Mouse (Mus musculus) erythroblast, embryonic 14.5 days (primary cell): ENCODE measurements around the gene Dusp19. TPM values are rescaled to one million over a fixed set of nuclear protein-coding genes. Genes with fewer than 3 reads are reported as not detected.

ENCODE experiments used
- H3K27me3 ChIP-seq: 2 replicates; pipeline ENCODE4 v1.6.1; 2012; ENCODE audit warnings: inconsistent platforms; ENCODE audit not compliant: control insufficient read depth
- H3K36me3 ChIP-seq: 2 replicates; pipeline ENCODE4 v1.6.1; 2012; ENCODE audit warnings: mild to moderate bottlenecking, inconsistent platforms; ENCODE audit not compliant: control insufficient read depth
- H3K4me1 ChIP-seq: 2 replicates; pipeline ENCODE4 v1.6.1; 2012; ENCODE audit warnings: inconsistent platforms; ENCODE audit not compliant: control insufficient read depth
- H3K4me3 ChIP-seq: replicated peaks from 2 replicates; pipeline ENCODE3; 2012; ENCODE audit warnings: moderate library complexity, mild to moderate bottlenecking, inconsistent platforms
- H3K9me3 ChIP-seq: 2 replicates; pipeline ENCODE4 v1.6.1; 2012; ENCODE audit warnings: low read length, inconsistent platforms, mixed read lengths; ENCODE audit not compliant: control insufficient read depth
- GATA1 ChIP-seq: IDR thresholded peaks from 2 replicates; pipeline ENCODE4 v1.6.1; 2012; ENCODE audit warnings: low read length, inconsistent platforms, mixed read lengths
- TAL1 ChIP-seq: IDR thresholded peaks from 3 replicates; pipeline ENCODE4 v1.6.1; 2012; ENCODE audit warnings: low read length, inconsistent platforms, mixed read lengths
- polyA plus RNA-seq: library from polyadenylated mRNA; stranded (reverse); fragments of >175 nt; gene quantifications from 2 replicates; pipeline ENCODE4 v1.2.3, GENCODE M21; 2012

The Dusp19 gene
- polyA plus RNA-seq, 1 experiment, result not detected

DNA sequence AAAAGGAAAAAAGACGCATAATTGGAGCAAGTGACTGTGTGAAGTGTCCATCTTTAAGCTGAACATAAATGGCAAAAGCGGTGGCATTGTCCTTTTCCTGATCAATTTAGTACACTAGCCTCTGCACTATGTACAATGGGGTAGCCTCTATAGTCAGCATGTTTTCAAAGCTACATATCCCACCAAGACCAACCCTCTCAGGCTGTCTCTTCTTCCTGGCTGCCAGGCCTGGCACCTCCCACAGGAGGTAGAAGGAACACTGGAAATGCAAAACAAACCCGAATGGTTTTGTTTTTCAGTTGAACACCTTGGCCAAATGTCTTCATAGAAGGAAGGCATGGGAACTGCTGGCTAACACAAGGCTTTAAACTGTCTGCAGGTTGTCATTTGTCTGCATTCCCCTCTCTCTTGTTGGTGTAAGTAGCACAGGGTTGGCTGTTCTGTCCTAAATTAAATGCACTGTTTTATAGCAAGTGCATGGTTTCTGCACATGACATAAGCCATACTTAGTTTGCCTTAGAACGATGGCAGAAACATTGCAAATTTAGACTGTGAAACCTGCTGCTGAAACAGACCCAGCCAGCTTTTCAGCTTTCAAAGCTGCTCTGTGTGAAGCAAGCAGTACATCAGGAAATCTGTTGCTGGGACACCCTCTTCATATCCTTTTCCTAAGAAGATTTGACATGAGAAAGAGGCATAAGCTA is 22.5 kb upstream of the Dusp19 start:
- Histone ChIP-seq H3K27me3 (peaks cover 2% of the 10 kb centered on the region; the same call in 1 of the 2 replicates), H3K36me3 (no peaks in the 10 kb centered on the region), H3K4me3 (no peak overlapping the region), H3K9me3 (no peaks in the 10 kb centered on the region), H3K4me1 (peaks cover 3% of the 10 kb centered on the region)
- TF ChIP-seq TAL1 (no peak), GATA1 (no peak)

DNA sequence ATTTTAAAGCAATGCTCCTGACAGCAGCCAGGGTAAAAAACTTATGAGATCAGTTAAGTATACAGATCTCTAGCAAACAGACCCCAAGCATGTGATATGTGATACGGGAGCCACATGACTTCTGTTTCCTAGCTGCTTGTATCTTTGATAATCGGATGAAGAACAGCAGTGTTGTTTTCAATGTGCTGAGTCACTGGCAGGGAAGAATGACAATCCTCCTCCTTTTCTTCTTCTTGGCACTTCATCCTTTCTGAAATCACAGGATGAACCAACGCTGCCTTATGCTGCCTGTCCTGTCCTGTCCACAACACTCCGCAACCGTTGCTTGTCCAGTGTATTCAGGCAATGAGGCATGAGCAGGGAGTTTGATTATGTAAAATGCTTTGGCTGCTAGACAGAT is 19.9 kb upstream of the Dusp19 start:
- Histone ChIP-seq H3K4me1 (peaks cover 3% of the 10 kb centered on the region), H3K9me3 (no peaks in the 10 kb centered on the region), H3K36me3 (no peaks in the 10 kb centered on the region), H3K27me3 (peaks cover 2% of the 10 kb centered on the region; the same call in 1 of the 2 replicates), H3K4me3 (no peak overlapping the region)
- no peak for TF ChIP-seq TAL1
- no peak for TF ChIP-seq GATA1

DNA sequence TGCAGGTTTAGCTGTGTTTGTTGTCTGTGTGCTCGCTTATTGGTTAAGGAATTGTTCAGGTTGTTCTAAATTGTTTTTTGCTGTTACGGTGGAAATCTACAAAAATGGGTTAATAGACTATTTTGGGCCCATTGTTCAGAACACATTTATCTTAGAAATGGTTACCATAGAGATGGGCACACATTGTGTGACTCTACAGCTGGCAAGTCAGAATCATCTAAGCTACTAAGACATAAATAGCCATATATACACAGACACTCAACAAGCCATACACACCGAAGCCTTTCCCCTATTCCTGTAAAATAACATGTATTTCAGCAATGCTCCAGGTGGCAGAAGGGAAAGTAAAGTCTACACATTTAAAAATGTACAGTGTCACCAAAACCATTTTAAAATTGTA is 17.0 kb upstream of the Dusp19 start:
- H3K4me3 ChIP-seq, result no peak overlapping the region
- no peaks in the 10 kb centered on the region for H3K36me3 ChIP-seq
- peaks cover 3% of the 10 kb centered on the region for H3K4me1 ChIP-seq
- TF ChIP-seq GATA1 (no peak), TAL1 (no peak)
- H3K9me3 ChIP-seq, result no peaks in the 10 kb centered on the region
- H3K27me3 ChIP-seq, result no peaks in the 10 kb centered on the region; the same call in 1 of the 2 replicates

DNA sequence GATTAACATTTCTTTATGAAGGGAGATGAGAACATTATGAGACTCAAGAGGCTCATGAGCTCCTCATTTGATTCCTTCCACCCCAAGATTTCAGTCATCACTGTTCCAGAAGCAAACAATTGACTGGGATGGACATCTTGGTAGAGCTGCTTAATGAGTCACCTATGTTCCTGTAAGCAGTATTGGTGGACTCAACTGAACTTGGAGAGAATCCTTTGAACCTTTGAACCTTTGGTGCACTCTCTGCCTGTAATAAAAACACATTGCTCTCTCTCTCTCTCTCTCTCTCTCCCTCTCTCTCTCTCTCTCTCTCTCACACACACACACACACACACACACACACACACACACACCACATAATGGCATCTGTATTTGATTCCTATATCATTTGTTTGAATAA is 16.2 kb upstream of the Dusp19 start:
- H3K4me3 ChIP-seq, result no peak overlapping the region
- TF ChIP-seq GATA1 (no peak), TAL1 (no peak)
- no peaks in the 10 kb centered on the region for H3K9me3 ChIP-seq
- H3K4me1 ChIP-seq, result peaks cover 3% of the 10 kb centered on the region
- no peaks in the 10 kb centered on the region; the same call in 1 of the 2 replicates for H3K27me3 ChIP-seq
- H3K36me3 ChIP-seq, result no peaks in the 10 kb centered on the region

DNA sequence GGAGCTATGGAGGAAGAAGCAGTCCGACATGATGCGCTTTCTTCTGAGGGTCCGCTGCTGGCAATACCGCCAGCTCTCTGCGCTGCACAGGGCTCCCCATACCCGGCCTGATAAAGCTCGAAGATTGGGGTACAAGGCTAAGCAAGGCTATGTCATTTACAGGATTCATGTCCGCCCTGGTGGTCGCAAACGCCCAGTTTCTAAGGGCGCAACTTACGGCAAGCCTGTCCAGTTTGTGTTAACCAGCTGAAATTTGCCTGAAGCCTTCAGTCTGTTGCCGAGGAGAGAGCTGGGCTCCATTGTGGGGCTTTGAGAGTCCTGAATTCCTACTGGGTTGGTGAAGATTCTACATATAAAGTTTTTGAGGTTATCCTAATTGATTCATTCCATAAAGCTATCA is 14.1 kb upstream of the Dusp19 start:
- TF ChIP-seq GATA1 (no peak), TAL1 (no peak)
- H3K4me3 ChIP-seq, result no peak overlapping the region
- H3K9me3 ChIP-seq, result no peaks in the 10 kb centered on the region
- no peaks in the 10 kb centered on the region for H3K4me1 ChIP-seq
- no peaks in the 10 kb centered on the region for H3K36me3 ChIP-seq
- no peaks in the 10 kb centered on the region; the same call in 1 of the 2 replicates for H3K27me3 ChIP-seq

DNA sequence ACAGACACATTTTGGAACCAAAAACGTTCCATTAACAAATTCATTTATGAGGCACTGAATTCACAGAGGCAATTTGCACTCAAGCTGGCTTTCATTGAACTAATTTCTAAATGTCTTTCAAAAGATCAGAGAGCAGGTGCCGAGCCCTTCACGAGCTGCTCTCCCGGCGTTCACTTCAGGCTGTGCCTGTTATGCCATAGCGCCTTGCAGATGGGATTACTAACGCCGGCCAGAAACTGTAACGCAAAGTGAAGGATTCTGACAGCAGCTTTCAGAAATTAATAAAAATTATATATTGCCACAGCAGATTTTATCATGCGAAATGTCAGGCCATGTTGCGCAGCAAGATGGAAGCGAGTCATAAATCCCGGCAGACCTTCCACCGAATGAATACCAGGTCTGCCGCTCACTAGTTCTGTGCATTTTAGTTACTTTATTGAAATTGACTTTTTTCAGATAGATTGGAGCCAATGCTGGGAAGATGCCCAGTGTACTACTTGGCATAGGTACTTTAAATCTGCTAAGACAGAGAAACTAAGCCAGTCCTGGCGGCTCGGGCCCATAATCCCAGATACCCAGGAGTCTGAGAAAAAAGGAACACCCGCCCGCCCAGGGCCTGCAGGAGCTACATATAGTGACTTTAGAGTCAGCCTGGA is 12.9 kb upstream of the Dusp19 start:
- Histone ChIP-seq H3K4me1 (no peaks in the 10 kb centered on the region), H3K27me3 (no peaks in the 10 kb centered on the region; the same call in 1 of the 2 replicates), H3K36me3 (no peaks in the 10 kb centered on the region), H3K9me3 (no peaks in the 10 kb centered on the region), H3K4me3 (no peak overlapping the region)
- no peak for TF ChIP-seq GATA1
- TF ChIP-seq TAL1, result no peak

DNA sequence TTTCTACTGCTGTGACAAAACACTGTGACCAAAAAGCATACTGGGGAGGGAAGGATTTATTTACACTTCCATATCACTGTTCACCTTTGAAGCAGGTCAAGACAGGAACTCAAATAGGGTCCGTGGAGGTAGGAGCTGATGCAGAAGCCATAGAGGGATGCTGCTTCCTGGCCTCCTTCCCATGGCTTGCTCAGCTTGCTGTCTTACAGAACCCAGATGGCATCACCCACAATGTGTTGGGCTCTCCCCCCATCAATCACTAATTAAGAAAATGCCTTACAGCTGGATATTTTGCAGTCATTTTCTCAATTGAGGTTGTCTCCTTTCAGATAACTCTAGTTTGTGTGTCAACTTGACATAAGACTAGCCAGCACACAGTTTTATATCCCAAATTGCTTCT is 4.6 kb upstream of the Dusp19 start:
- TF ChIP-seq TAL1 (no peak), GATA1 (no peak)
- Histone ChIP-seq H3K9me3 (no peaks in the 10 kb centered on the region), H3K4me1 (peaks cover 8% of the 10 kb centered on the region), H3K27me3 (no peaks in the 10 kb centered on the region), H3K36me3 (no peaks in the 10 kb centered on the region), H3K4me3 (no peak overlapping the region)

DNA sequence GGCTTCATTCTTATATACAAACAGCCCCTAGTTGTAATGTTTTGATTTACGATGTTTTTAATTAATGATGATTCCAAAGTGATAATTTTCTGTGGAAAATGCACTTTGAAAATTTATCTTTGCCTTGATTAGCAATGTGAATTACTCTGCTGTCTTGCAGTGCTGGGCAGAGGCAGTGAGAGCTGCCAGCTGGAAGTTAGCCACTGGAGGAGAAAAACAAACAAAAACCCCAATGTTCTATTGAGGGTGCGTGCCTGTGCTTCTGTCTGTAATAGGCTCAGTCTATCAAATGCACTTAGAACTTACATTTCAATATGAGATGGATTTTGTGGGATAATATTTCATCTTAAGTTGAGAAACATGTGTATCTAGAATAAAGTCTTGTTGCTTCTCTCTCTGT is 4.0 kb upstream of the Dusp19 start:
- Histone ChIP-seq H3K4me1 (peaks cover 13% of the 10 kb centered on the region), H3K9me3 (no peaks in the 10 kb centered on the region), H3K27me3 (no peaks in the 10 kb centered on the region), H3K36me3 (no peaks in the 10 kb centered on the region), H3K4me3 (no peak overlapping the region)
- TF ChIP-seq GATA1, result no peak
- TF ChIP-seq TAL1, result no peak

DNA sequence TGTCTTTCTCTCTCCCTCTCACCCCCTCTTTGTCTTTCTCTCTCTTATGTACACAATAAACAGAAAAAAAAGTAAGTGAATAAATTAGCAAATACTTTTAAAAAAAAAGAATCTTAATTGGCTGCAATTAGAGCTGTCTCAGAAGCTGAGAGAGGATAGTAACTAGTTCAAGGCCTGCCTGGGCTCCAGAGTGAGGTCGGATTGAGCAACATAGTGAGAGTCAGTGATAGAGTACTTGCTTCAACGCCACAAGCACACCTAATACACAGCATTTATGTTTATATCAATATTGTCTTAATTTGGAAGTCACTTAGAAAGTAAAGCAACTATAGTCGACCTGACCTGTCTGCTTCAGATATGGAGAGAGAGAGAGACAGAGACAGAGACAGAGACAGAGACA is 2.1 kb downstream of the Dusp19 start:
- TF ChIP-seq GATA1 (no peak), TAL1 (no peak)
- peaks cover 2% of the 10 kb centered on the region for H3K36me3 ChIP-seq
- H3K27me3 ChIP-seq, result no peaks in the 10 kb centered on the region
- no peak overlapping the region for H3K4me3 ChIP-seq
- H3K9me3 ChIP-seq, result no peaks in the 10 kb centered on the region
- H3K4me1 ChIP-seq, result peaks cover 16% of the 10 kb centered on the region

DNA sequence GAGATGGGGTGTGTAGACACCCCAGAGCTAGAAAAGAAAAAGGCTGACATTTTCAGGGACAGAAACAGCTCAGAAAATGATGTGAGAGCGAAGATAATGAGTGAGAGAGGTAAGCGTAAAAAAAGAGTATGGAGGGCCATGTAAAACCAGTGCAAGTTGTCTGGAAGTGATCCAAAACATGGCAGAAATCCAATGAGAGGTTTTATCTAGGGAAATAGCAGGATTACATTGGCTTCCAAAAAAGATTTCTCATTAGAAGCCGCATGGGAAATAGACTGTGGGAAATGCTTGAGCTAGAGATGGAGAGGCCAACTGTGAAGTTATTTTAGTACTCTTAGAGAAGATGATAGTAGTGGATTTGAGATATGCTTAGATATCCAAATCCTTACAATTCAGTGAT is 5.1 kb downstream of the Dusp19 start:
- Histone ChIP-seq H3K4me3 (no peak overlapping the region), H3K9me3 (no peaks in the 10 kb centered on the region), H3K4me1 (peaks cover 11% of the 10 kb centered on the region), H3K27me3 (no peaks in the 10 kb centered on the region), H3K36me3 (peaks cover 7% of the 10 kb centered on the region)
- no peak for TF ChIP-seq GATA1
- no peak for TF ChIP-seq TAL1
